Mouse (Mus musculus) myocyte (in vitro differentiated cells): Measurements from ENCODE around the gene Crybg1. TPM values are rescaled to one million over a fixed set of nuclear protein-coding genes. Genes with fewer than 3 reads are reported as not detected.

Experiments
- H3K27me3 ChIP-seq: one replicate; pipeline ENCODE4 v1.6.1; 2011; ENCODE audit not compliant: control insufficient read depth, insufficient read depth, insufficient read length
- H3K36me3 ChIP-seq: one replicate; pipeline ENCODE4 v1.6.1; 2011; ENCODE audit not compliant: control insufficient read depth, insufficient read depth
- H3K4me2 ChIP-seq: one replicate; pipeline ENCODE4 v1.6.1; 2011; ENCODE audit warnings: low read depth, control low read depth
- H3K4me3 ChIP-seq: one replicate; pipeline ENCODE4 v1.5.1; 2011; ENCODE audit warnings: mild to moderate bottlenecking, control low read depth, moderate library complexity
- H3K79me2 ChIP-seq: one replicate; pipeline ENCODE4 v1.6.1; 2011; ENCODE audit not compliant: control insufficient read depth, insufficient read depth
- H3ac ChIP-seq: one replicate; pipeline ENCODE4 v1.6.1; 2011; ENCODE audit not compliant: control insufficient read depth, insufficient read length
- CEBPB ChIP-seq: IDR thresholded peaks from 2 replicates; pipeline ENCODE4 v1.6.1; 2011; ENCODE audit warnings: mild to moderate bottlenecking, moderate library complexity; ENCODE audit not compliant: poor library complexity, insufficient read depth, severe bottlenecking
- E2F4 ChIP-seq: IDR thresholded peaks from one replicate; pipeline ENCODE4 v1.6.1; 2011; ENCODE audit warnings: mild to moderate bottlenecking, control low read depth, moderate library complexity; ENCODE audit not compliant: insufficient read depth
- MAX ChIP-seq: IDR thresholded peaks from one replicate; pipeline ENCODE4 v1.6.1; 2011; ENCODE audit warnings: low read depth, mild to moderate bottlenecking, control low read depth
- MYOD1 ChIP-seq, 3 experiments: IDR thresholded peaks; one replicate each; pipeline ENCODE4 v1.6.1; 2011; ENCODE audit warnings: control low read depth in 2 of 3, low read depth in 2 of 3, mild to moderate bottlenecking in 2 of 3, moderate library complexity in 1 of 3; ENCODE audit not compliant: insufficient read length in 2 of 3, control insufficient read depth in 1 of 3
- MYOG ChIP-seq, 3 experiments: IDR thresholded peaks; one replicate each; pipeline ENCODE4 v1.6.1; 2011; ENCODE audit warnings: control low read depth in 2 of 3, low read depth in 2 of 3, mild to moderate bottlenecking in 2 of 3; ENCODE audit not compliant: insufficient read length in 2 of 3, control insufficient read depth in 1 of 3, insufficient read depth in 1 of 3
- POLR2A ChIP-seq: IDR thresholded peaks from one replicate; pipeline ENCODE4 v1.6.1; 2011; ENCODE audit warnings: low read depth, mild to moderate bottlenecking, control low read depth, moderate library complexity; ENCODE audit not compliant: insufficient read length
- POLR2AphosphoS2 ChIP-seq: IDR thresholded peaks from one replicate; pipeline ENCODE4 v1.6.1; 2011; ENCODE audit warnings: low read depth, control low read depth; ENCODE audit not compliant: insufficient read length
- REST ChIP-seq: IDR thresholded peaks from one replicate; pipeline ENCODE4 v1.6.1; 2011; ENCODE audit warnings: mild to moderate bottlenecking, control low read depth, moderate library complexity; ENCODE audit not compliant: insufficient read depth, insufficient read length
- SRF ChIP-seq: IDR thresholded peaks from one replicate; pipeline ENCODE4 v1.6.1; 2011; ENCODE audit warnings: low read depth; ENCODE audit not compliant: control insufficient read depth, insufficient read length
- TCF12 ChIP-seq: IDR thresholded peaks from one replicate; pipeline ENCODE4 v1.6.1; 2011; ENCODE audit warnings: mild to moderate bottlenecking, control low read depth; ENCODE audit not compliant: poor library complexity, insufficient read depth, severe bottlenecking
- TCF3 ChIP-seq: IDR thresholded peaks from one replicate; pipeline ENCODE4 v1.6.1; 2011; ENCODE audit warnings: low read depth, control low read depth; ENCODE audit not compliant: insufficient read length
- USF1 ChIP-seq: IDR thresholded peaks from one replicate; pipeline ENCODE4 v1.6.1; 2011; ENCODE audit warnings: low read depth, mild to moderate bottlenecking, control low read depth, moderate library complexity
- polyA plus RNA-seq: library from polyadenylated mRNA; unstranded; fragments of >200 nt; fragmentation: generic; extraction: Trizol; gene quantifications from one replicate; pipeline ENCODE4 v1.2.1, GENCODE M21; 2012; ENCODE audit warnings: missing spikeins

Gene Crybg1
- polyA plus RNA-seq, 1 experiment, result 3.7 TPM

- Histone ChIP-seq H3K79me2 (peaks cover 12% of the 10 kb centered on the region), H3K27me3 (no peaks in the 10 kb centered on the region), H3K4me3 (no peak overlapping the region), H3K36me3 (no peaks in the 10 kb centered on the region), H3ac (no peak overlapping the region), H3K4me2 (peak overlapping the region; percentile 66)
- TF ChIP-seq MYOG (IDR thresholded peaks at IDR 0.05; ENCODE audit: control insufficient read depth in 1 of 3, insufficient read depth in 1 of 3, insufficient read length in 2 of 3, low read depth in 2 of 3), result no peak
- TF ChIP-seq SRF, result no peak
- TF ChIP-seq MYOD1 (IDR thresholded peaks at IDR 0.05; ENCODE audit: control insufficient read depth in 1 of 3, insufficient read length in 2 of 3, low read depth in 2 of 3), result no peak
- no peak for TF ChIP-seq MAX
- TF ChIP-seq E2F4, result no peak
- TF ChIP-seq CEBPB, result no peak
- no peak for TF ChIP-seq REST
- TF ChIP-seq TCF12, result no peak
- no peak for TF ChIP-seq USF1
- TF ChIP-seq POLR2AphosphoS2, result no peak
- TF ChIP-seq TCF3, result no peak
- TF ChIP-seq POLR2A, result no peak
Measured at GRCm38 (mm10) chr10:43998023-43998422, 150.6 kb downstream of the Crybg1 start.

- no peak overlapping the region for H3ac ChIP-seq
- H3K79me2 ChIP-seq, result peaks cover 12% of the 10 kb centered on the region
- no peak overlapping the region for H3K4me3 ChIP-seq
- no peak overlapping the region for H3K4me2 ChIP-seq
- H3K27me3 ChIP-seq, result no peaks in the 10 kb centered on the region
- TF ChIP-seq SRF, result no peak
- TF ChIP-seq E2F4, result no peak
- TF ChIP-seq POLR2A, result no peak
- TF ChIP-seq MYOD1 (IDR thresholded peaks at IDR 0.05; ENCODE audit: control insufficient read depth in 1 of 3, insufficient read length in 2 of 3, low read depth in 2 of 3), result no peak
- TF ChIP-seq CEBPB, result no peak
- TF ChIP-seq MAX, result no peak
- TF ChIP-seq MYOG (IDR thresholded peaks at IDR 0.05; ENCODE audit: control insufficient read depth in 1 of 3, insufficient read depth in 1 of 3, insufficient read length in 2 of 3, low read depth in 2 of 3), result no peak
- no peak for TF ChIP-seq TCF12
- TF ChIP-seq USF1, result no peak
- TF ChIP-seq REST, result no peak
- peaks cover under 1% of the 10 kb centered on the region for H3K36me3 ChIP-seq
Measured at GRCm38 (mm10) chr10:43997276-43997675, 151.4 kb downstream of the Crybg1 start.

GRCm38 (mm10) chr10:43995858-43996650 is 152.6 kb downstream of the Crybg1 start:
- no peaks in the 10 kb centered on the region for H3K27me3 ChIP-seq
- peaks cover 5% of the 10 kb centered on the region for H3K79me2 ChIP-seq
- TF ChIP-seq E2F4 (no peak), CEBPB (no peak), POLR2AphosphoS2 (no peak), MYOG (IDR thresholded peaks at IDR 0.05; ENCODE audit: control insufficient read depth in 1 of 3, insufficient read depth in 1 of 3, insufficient read length in 2 of 3, low read depth in 2 of 3) (no peak), POLR2A (no peak), SRF (no peak), TCF12 (no peak), TCF3 (no peak), USF1 (no peak), MAX (no peak), REST (no peak)

GRCm38 (mm10) chr10:43993198-43993597 is 155.5 kb downstream of the Crybg1 start:
- H3ac ChIP-seq, result no peak overlapping the region
- H3K4me3 ChIP-seq, result no peak overlapping the region
- H3K36me3 ChIP-seq, result peaks cover 5% of the 10 kb centered on the region
- H3K79me2 ChIP-seq, result no peaks in the 10 kb centered on the region
- no peaks in the 10 kb centered on the region for H3K27me3 ChIP-seq
- TF ChIP-seq TCF3 (no peak), MYOD1 (IDR thresholded peaks at IDR 0.05; ENCODE audit: control insufficient read depth in 1 of 3, insufficient read length in 2 of 3, low read depth in 2 of 3) (no peak), USF1 (no peak), CEBPB (no peak), MAX (no peak)
- H3K4me2 ChIP-seq, result no peak overlapping the region

More at GRCm38 (mm10) chr10:43995858-43996650, 152.6 kb downstream of the Crybg1 start:
- Histone ChIP-seq H3K4me3 (no peak overlapping the region), H3ac (no peak overlapping the region), H3K4me2 (no peak overlapping the region), H3K36me3 (peaks cover 5% of the 10 kb centered on the region)

GRCm38 (mm10) chr10:43992506-43992905 is 156.1 kb downstream of the Crybg1 start:
- Histone ChIP-seq H3ac (no peak overlapping the region), H3K4me2 (no peak overlapping the region), H3K27me3 (no peaks in the 10 kb centered on the region), H3K79me2 (no peaks in the 10 kb centered on the region), H3K4me3 (no peak overlapping the region), H3K36me3 (peaks cover 5% of the 10 kb centered on the region)
- no peak for TF ChIP-seq USF1
- TF ChIP-seq POLR2AphosphoS2, result no peak
- TF ChIP-seq TCF3, result no peak
- no peak for TF ChIP-seq MAX
- no peak for TF ChIP-seq MYOD1 (IDR thresholded peaks at IDR 0.05; ENCODE audit: control insufficient read depth in 1 of 3, insufficient read length in 2 of 3, low read depth in 2 of 3)
- TF ChIP-seq SRF, result no peak
- TF ChIP-seq REST, result no peak
- TF ChIP-seq TCF12, result no peak
- TF ChIP-seq MYOG (IDR thresholded peaks at IDR 0.05; ENCODE audit: control insufficient read depth in 1 of 3, insufficient read depth in 1 of 3, insufficient read length in 2 of 3, low read depth in 2 of 3), result no peak
- TF ChIP-seq POLR2A, result no peak
- TF ChIP-seq CEBPB, result no peak
- TF ChIP-seq E2F4, result no peak
